Mouse (Mus musculus) stomach, postnatal 0 days (tissue): Measurements from ENCODE around the gene Brd7.

ENCODE experiments used
- CTCF ChIP-seq: IDR thresholded peaks from 2 replicates; pipeline ENCODE4 v1.5.1; 2016; ENCODE audit warnings: antibody characterized with exemption, low read depth, mild to moderate bottlenecking, moderate library complexity
- EP300 ChIP-seq: optimal IDR thresholded peaks from 2 replicates; pipeline ENCODE3; 2016; ENCODE audit warnings: antibody characterized with exemption

DNA sequence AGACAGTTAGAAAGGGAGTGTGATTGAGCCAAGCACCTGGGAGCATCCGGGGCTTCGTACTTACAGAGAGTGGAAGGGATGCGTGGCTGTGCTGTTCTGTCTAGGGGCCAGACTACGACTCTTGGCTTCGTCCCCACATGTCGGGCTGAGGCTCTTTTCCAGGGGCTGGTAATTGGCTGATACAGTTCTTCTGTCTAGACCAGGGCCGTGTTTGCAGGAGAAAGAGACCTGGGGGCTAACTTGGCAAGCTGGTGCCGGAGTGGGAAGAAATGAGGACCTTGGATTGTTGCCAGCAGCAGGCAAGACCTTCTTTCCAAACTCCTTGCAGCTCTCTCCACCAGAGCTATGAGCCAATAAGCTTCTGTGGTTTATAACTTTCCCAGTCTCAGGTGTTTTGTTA is 25.9 kb upstream of the Brd7 start:
- TF ChIP-seq CTCF, result no peak
- TF ChIP-seq EP300, result no peak
